17 mouse cellular contexts compared by ENCODE assay signal in the genomic region with DNA sequence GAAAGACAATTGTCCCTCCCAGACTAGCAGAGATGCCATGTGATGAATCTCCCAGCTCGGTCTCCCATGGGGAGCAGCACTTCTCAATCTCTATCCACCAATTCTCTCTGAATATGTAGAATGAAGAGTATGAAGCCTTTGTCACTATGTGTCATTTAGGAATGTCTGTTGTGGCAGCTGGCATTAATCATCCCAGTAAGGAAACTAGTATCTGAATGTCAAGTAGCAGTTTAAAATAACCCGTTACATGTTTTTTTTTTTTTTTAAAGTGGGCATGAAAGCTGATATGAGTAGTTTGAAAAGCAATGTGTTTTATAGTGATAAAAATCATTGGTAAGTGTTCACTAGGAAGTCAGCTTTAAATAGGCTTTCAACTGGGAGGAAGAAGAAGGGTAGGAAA. TPM values are rescaled to one million over a fixed set of nuclear protein-coding genes. Genes with fewer than 3 reads are reported as not detected.
DNase-seq lines count a peak whose midpoint lies in the region; ATAC-seq and TF ChIP-seq lines count a peak whose summit lies in the region.
"Had no signal": no experiment of that assay in that cellular context is flagged by ENCODE, and none has a peak within 500 bp of the region (broad histone marks: within the 10 kb centered on the region; RNA-seq: fewer than 3 reads in every experiment).

No protein-coding gene starts in this region.

- no peak overlapping the region for H3K4me3 ChIP-seq in gastrocnemius, adult 2 months
- H3K4me3 ChIP-seq in embryonic facial prominence, embryonic 11.5 days (ENCODE audit: low read depth, low read length) = no peak overlapping the region
- no peak overlapping the region for H3K4me3 ChIP-seq in myocyte
- H3K4me3 ChIP-seq: forebrain, embryonic 15.5 days; lung, embryonic 15.5 days; megakaryocyte, embryonic 14.5 days had no signal

- no peak for TF ChIP-seq CTCF in gastrocnemius, adult 2 months (IDR thresholded peaks at IDR 0.05)

- no peak overlapping the region for H3ac ChIP-seq in myocyte (ENCODE audit: control insufficient read depth, insufficient read length)

- no peaks in the 10 kb centered on the region for H3K36me3 ChIP-seq in embryonic facial prominence, embryonic 11.5 days (replicated peaks; ENCODE audit: control insufficient read depth, insufficient read depth, low read depth, low read length)
- no peaks in the 10 kb centered on the region for H3K36me3 ChIP-seq in myocyte (ENCODE audit: control insufficient read depth, insufficient read depth)
- H3K36me3 ChIP-seq: forebrain, embryonic 15.5 days; lung, embryonic 15.5 days had no signal

- no peaks in the 10 kb centered on the region for H3K9me3 ChIP-seq in embryonic facial prominence, embryonic 11.5 days (replicated peaks; ENCODE audit: control insufficient read depth, low read length)
- H3K9me3 ChIP-seq: forebrain, embryonic 15.5 days; lung, embryonic 15.5 days; megakaryocyte, embryonic 14.5 days had no signal

- no peak for TF ChIP-seq POLR2A in myocyte (IDR thresholded peaks at IDR 0.05; ENCODE audit: insufficient read length, low read depth)

- no peak overlapping the region for H3K9ac ChIP-seq in embryonic facial prominence, embryonic 11.5 days (replicated peaks; ENCODE audit: low read length)
- H3K9ac ChIP-seq: forebrain, embryonic 15.5 days; lung, embryonic 15.5 days had no signal

- intact Hi-C loops in gastrocnemius, adult 2 months (cut with DNase I) = no loop called here
- intact Hi-C loops in left cerebral cortex, postnatal 25 days (cut with DNase I) = no loop called here

- WGBS in embryonic facial prominence, embryonic 11.5 days = 22% methylated on average over 2 of the region's 2 CpGs

- H3K4me1 ChIP-seq in embryonic facial prominence, embryonic 11.5 days (ENCODE audit: control insufficient read depth, insufficient read depth, low read length) = no peaks in the 10 kb centered on the region
- H3K4me1 ChIP-seq: forebrain, embryonic 15.5 days had no signal

- H3K27ac ChIP-seq in gastrocnemius, adult 2 months = peak overlapping the region; percentile 68
- H3K27ac ChIP-seq in embryonic facial prominence, embryonic 11.5 days (replicated peaks; ENCODE audit: low read depth, low read length) = no peak overlapping the region
- H3K27ac ChIP-seq: forebrain, embryonic 15.5 days; lung, embryonic 15.5 days; stomach, postnatal 0 days had no signal

- H3K4me2 ChIP-seq in embryonic facial prominence, embryonic 11.5 days (ENCODE audit: low read depth, low read length) = no peak overlapping the region
- peak overlapping the region; percentile 47 for H3K4me2 ChIP-seq in myocyte (ENCODE audit: low read depth)
- H3K4me2 ChIP-seq: forebrain, embryonic 15.5 days; liver, embryonic 11.5 days; lung, embryonic 15.5 days had no signal

- DNase-seq in gastrocnemius, adult 2 months = no peak
- no peak for DNase-seq in gastrocnemius, postnatal 10 days
- DNase-seq in layer of hippocampus, adult 9-11 months = peak; percentile 15
- no peak for DNase-seq in layer of hippocampus, postnatal 10 days (ENCODE audit: low spot score in 2 of 2)
- peak; percentile 47 for DNase-seq in embryonic facial prominence, embryonic 11.5 days (ENCODE audit: low spot score)
- no peak for DNase-seq in left cerebral cortex, postnatal 25 days (ENCODE audit: low spot score in 2 of 2)
- no peak for DNase-seq in left cerebral cortex, adult 11 months (ENCODE audit: low spot score)
- DNase-seq: cerebellum, adult 18-20 months; kidney, postnatal 25 days; thymus, postnatal 25 days had no signal

- no peaks in the 10 kb centered on the region for H3K27me3 ChIP-seq in embryonic facial prominence, embryonic 11.5 days (ENCODE audit: control insufficient read depth, insufficient read depth, low read length)
- H3K27me3 ChIP-seq in myocyte (ENCODE audit: control insufficient read depth, insufficient read depth, insufficient read length) = no peaks in the 10 kb centered on the region
- H3K27me3 ChIP-seq: forebrain, embryonic 15.5 days; lung, embryonic 15.5 days; megakaryocyte, embryonic 14.5 days had no signal

- no peak for ATAC-seq in embryonic facial prominence, embryonic 11.5 days (replicated peaks; ENCODE audit: insufficient number of reproducible peaks, low FRiP score, low TSS enrichment, low read depth)
- ATAC-seq: forebrain, embryonic 15.5 days; intestine, embryonic 16.5 days had no signal

- H3K79me2 ChIP-seq in myocyte (ENCODE audit: control insufficient read depth, insufficient read depth) = no peaks in the 10 kb centered on the region

TF ChIP-seq in myocyte, 11 proteins besides CTCF, POLR2A, EP300 and RAD21:
- no peak for TF ChIP-seq MYOD1 (IDR thresholded peaks at IDR 0.05; ENCODE audit: control insufficient read depth in 1 of 3, insufficient read length in 2 of 3, low read depth in 2 of 3)
- no peak for TF ChIP-seq MAX (IDR thresholded peaks at IDR 0.05; ENCODE audit: low read depth)
- TF ChIP-seq TCF12 (IDR thresholded peaks at IDR 0.05; ENCODE audit: insufficient read depth, poor library complexity, severe bottlenecking) = no peak
- TF ChIP-seq MYOG (IDR thresholded peaks at IDR 0.05; ENCODE audit: control insufficient read depth in 1 of 3, insufficient read depth in 1 of 3, insufficient read length in 2 of 3, low read depth in 2 of 3) = no peak
- no peak for TF ChIP-seq REST (IDR thresholded peaks at IDR 0.05; ENCODE audit: insufficient read depth, insufficient read length)
- no peak for TF ChIP-seq E2F4 (IDR thresholded peaks at IDR 0.05; ENCODE audit: insufficient read depth)
- TF ChIP-seq CEBPB (IDR thresholded peaks at IDR 0.05; ENCODE audit: insufficient read depth, poor library complexity, severe bottlenecking) = no peak
- no peak for TF ChIP-seq TCF3 (IDR thresholded peaks at IDR 0.05; ENCODE audit: insufficient read length, low read depth)
- TF ChIP-seq USF1 (IDR thresholded peaks at IDR 0.05; ENCODE audit: low read depth) = no peak
- TF ChIP-seq SRF (IDR thresholded peaks at IDR 0.05; ENCODE audit: control insufficient read depth, insufficient read length, low read depth) = no peak
- no peak for TF ChIP-seq POLR2AphosphoS2 (IDR thresholded peaks at IDR 0.05; ENCODE audit: insufficient read length, low read depth)
TF ChIP-seq in myocyte: peak in this region for 0.

RNA-seq across cellular contexts. Expression of gene Dcbld2, which starts 58.4 kb away (rescaled TPM):
- 1 to 10 TPM; 4.0 to 6.3 TPM for total RNA-seq in gastrocnemius, adult 2 months (2021)
- 10 to 100 TPM; 10.5 to 14.7 TPM for total RNA-seq in gastrocnemius, postnatal 10 days (2021)
- total RNA-seq in layer of hippocampus, postnatal 10 days (2021) = 10 to 100 TPM; 21.0 to 22.4 TPM
- 10.1 and 15.3 TPM in 2 replicates for polyA plus RNA-seq in embryonic facial prominence, embryonic 11.5 days (2014; fragmentation: Nextera tagmentation; extraction: Ambion mirVana)
- polyA plus RNA-seq in myocyte (2012; fragmentation: generic; extraction: Trizol) = 10.4 TPM
- 10 to 100 TPM; 24.7 to 26.8 TPM for total RNA-seq in left cerebral cortex, postnatal 25 days (2021)

Comparison
In these comparisons a context has a peak if more than half of its experiments do, and no peak if none do; other contexts are left out.
1. DNase-seq: peak in layer of hippocampus, adult 9-11 months (single experiment) and embryonic facial prominence, embryonic 11.5 days (single experiment); none in gastrocnemius, adult 2 months (single experiment), gastrocnemius, postnatal 10 days (single experiment), layer of hippocampus, postnatal 10 days (0 of 2), left cerebral cortex, postnatal 25 days (0 of 2) and left cerebral cortex, adult 11 months (single experiment).